Mouse (Mus musculus): ENCODE measurements at regions not wholly inside any gene's neighbourhood (a gene's known extent, or its start where the extent isn't known, plus 50 kb on each side); places are given as distances from the start of the nearest gene placed in this dataset.
A peak's percentile ranks its signal among the peaks of the same experiment; 100 is the strongest.

DNA sequence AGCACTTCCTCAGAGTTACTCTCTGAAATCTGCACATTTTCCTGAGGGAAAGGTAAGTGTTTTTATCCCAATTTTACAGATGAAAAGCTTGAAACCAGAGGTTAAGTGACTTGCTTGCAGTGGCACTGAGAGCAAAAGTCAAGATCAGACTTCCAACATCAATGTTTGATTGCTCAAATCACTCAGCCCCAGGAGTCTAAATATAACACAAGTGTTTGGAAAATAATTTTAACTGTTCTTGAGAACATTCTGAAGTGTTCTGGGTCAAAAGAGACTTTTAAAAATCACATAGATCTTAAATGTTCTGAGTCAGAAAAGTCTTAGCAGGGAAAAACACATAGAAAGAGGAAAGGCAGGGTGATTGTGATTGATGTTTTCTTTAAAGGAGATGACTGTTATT lies 848.6 kb upstream of the Cntnap5a start:
- no peak for DNase-seq

DNA sequence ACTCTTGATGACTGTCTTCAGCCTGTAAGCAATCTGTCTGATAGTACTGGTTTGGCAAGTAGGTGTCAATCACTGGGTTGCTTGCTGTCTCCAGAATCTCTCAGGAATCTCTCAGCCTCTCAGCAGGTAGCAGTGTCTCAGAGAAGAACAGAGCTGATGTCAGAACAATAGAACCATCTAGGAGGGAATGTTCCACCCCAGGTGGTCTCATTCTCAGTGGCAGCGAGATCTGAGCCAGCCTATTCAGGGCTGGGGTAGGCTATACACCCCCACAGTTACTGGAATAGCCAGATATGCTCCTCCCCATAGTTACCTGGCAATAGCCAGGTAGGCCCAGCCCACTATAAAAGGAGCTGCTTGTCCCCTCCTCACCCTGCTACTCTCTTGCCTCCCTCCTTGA lies 834.9 kb upstream of the Cntnap5a start:
- DNase-seq: no peak

DNA sequence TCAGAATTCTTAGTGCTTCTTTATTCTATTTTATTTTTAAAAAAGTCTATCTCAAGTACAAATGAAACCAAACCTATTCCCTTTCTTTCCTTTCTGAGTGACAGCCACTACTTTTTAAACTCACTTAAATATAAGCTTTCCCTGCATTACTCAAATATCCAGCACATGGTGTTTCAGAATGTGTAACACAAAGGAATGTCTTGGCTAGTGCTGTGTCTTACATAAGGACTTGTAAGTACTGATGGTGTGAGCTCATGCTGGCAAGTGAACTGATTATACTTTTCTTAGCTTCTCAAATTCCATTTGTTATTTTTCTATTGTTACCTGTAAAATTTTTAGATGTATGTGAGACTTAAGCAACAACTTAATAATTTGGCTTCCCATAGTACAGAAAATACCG lies 823.6 kb upstream of the Cntnap5a start:
- DNase-seq: no peak

DNA sequence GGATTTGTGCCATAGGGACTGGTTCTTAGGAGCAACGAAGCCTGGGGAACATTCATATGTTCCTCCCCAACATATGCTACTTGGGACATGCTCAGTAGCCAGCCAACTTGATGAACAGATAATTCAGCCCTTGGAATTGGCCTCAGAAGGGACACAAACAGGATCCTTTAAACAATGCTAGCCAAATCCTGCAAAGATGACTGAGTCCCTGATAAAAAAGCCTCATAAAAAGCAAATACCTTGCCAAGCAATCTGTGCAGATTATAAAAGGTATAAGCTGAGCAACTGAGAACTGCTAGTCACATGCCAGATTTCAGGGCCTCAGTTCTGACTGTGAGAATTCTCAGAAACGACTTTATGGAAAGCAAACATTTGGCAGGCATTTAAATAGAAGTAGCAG lies 821.6 kb upstream of the Cntnap5a start:
- DNase-seq: peak; percentile 56 to 65

DNA sequence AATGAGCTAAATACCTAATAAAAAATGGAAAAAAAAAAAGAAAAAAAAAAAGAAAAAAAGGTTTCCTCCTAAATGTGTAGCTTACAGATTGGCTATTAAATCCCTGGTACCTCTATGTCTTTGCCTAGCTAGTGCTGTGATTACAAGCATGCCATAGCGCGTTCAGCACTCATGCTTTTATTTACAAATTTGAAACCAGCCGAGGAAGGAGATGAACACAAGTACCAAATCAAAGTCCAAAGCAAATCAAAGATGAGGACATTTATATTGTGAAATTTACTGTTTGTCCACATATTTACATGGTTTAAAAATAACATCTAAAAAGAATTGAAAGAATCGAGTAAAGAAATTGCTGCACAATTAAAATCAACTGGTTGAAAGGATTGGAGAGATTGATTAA lies 808.8 kb upstream of the Cntnap5a start:
- no peak for DNase-seq
